Mouse (Mus musculus): Measurements from ENCODE around the gene Shisa8.

- no peak for TF ChIP-seq GATA2 (IDR thresholded peaks at IDR 0.05; ENCODE audit: borderline replicate concordance, low read depth, low read length)
- no peak for TF ChIP-seq CTCF (IDR thresholded peaks at IDR 0.05; ENCODE audit: low read depth, low read length)
- no peak for TF ChIP-seq TAL1 (conservative IDR thresholded peaks at IDR 0.05; ENCODE audit: low read depth, low read length)
- TF ChIP-seq POLR2AphosphoS5 (IDR thresholded peaks at IDR 0.05; ENCODE audit: insufficient replicate concordance, low read depth, low read length), result no peak
- TF ChIP-seq GATA1 (IDR thresholded peaks at IDR 0.05; ENCODE audit: borderline replicate concordance, low read length), result no peak
Measured at GRCm38 (mm10) chr15:82220003-82220675, 7.5 kb upstream of the Shisa8 start.

Data from G1E (cell line).